Mouse (Mus musculus): Measurements from ENCODE around the gene Ascl5.

DNA sequence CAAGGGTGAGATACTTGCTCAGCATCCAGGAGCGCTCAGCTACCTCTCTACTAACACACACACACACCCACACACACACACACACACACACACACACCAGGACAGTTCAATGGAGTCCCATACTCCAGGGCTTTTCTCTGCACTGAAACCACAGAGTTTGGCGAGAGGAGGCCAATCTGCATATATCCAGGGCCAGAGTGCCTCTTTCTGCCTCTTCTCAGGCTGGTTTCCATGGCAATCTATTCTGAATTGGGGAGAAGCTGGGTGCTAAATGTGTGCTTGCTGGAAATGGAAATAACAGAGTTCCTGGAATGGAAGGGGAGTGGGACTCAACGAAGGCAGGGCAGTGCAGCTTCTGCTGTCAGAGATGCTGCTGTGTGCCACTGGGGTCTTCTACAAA, 5.2 kb downstream of the Ascl5 start:
- TF ChIP-seq CTCF (IDR thresholded peaks at IDR 0.05; ENCODE audit: borderline replicate concordance, insufficient read depth, low read depth, low read length) (no peak), POLR2A (IDR thresholded peaks at IDR 0.05; ENCODE audit: borderline replicate concordance, insufficient read depth, low read length) (no peak)
